Mouse (Mus musculus) bone marrow, adult 2 months (tissue): ENCODE results near the gene Dbh.

Experiments
- CTCF ChIP-seq: fragments of 200-500 bp; IDR thresholded peaks from 2 replicates; pipeline ENCODE4 v1.5.1; 2011; ENCODE audit warnings: low read length, control low read depth; ENCODE audit not compliant: control insufficient read depth, insufficient read depth
- POLR2A ChIP-seq: fragments of 200-500 bp; IDR thresholded peaks from 2 replicates; pipeline ENCODE4 v1.6.1; 2011; ENCODE audit warnings: low read depth, mild to moderate bottlenecking, control low read depth, low read length, borderline replicate concordance; ENCODE audit not compliant: control insufficient read depth

DNA sequence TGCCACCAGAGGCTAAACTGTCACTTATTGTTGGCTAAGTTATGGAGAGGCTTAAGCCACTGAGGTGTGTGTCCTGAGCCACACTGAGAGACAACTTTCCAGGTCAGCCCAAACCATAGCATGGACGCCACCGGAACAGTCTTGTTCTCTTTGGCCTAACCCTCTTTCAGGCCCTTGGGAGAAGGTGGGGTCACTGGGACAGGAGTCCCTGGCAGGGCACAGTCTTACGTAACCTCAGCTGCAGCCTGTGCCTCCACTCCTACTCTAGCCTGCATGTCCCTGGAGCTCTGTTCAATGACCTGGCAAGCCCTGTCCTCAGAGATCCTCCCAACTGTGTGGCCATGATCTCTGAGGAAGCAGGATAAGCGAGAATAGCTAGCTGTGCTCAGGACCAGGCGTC is 42.1 kb downstream of the Dbh start:
- no peak for TF ChIP-seq POLR2A
- no peak for TF ChIP-seq CTCF
